In the genomic region with DNA sequence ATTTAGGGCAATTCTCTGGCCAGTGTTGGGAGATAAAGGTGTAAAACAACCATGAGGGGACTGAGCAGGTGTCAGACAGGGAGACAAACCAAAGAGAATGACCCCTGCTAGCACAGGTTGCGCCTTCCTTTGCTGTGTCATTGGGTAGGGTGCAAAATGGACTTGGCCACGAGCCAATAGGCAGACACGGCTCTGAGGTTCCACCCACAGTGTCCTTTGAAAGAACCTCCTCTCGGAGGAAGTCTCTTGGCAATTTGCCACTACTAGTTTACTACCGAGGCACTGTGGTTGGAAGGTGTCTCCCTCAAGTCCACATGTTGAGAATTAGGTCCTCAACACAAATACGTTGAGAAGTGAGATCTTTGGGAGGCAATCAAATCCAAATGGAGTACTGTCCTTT, we compare ENCODE assay signal across 9 mouse cellular contexts.
DNase-seq lines count a peak whose midpoint lies in the region; ATAC-seq and TF ChIP-seq lines count a peak whose summit lies in the region.
"Had no signal": no experiment of that assay in that cellular context is flagged by ENCODE, and none has a peak within 500 bp of the region (broad histone marks: within the 10 kb centered on the region; RNA-seq: fewer than 3 reads in every experiment).

No protein-coding gene starts in this region.

- H3K27ac ChIP-seq in limb, embryonic 14.5 days (replicated peaks; ENCODE audit: low read depth, low read length): no peak overlapping the region
- no peak overlapping the region for H3K27ac ChIP-seq in limb, embryonic 10.5 days
- H3K27ac ChIP-seq in embryonic facial prominence, embryonic 15.5 days (replicated peaks): no peak overlapping the region
- no peak overlapping the region for H3K27ac ChIP-seq in hindbrain, embryonic 14.5 days
- no peak overlapping the region for H3K27ac ChIP-seq in midbrain, embryonic 15.5 days
- H3K27ac ChIP-seq: left cerebral cortex, adult 2 months had no signal

- peaks cover 4% of the 10 kb centered on the region; the same call in 1 of the 2 replicates for H3K4me1 ChIP-seq in limb, embryonic 14.5 days (ENCODE audit: control insufficient read depth, insufficient read depth, low read length)
- H3K4me1 ChIP-seq in limb, embryonic 10.5 days: peaks cover 24% of the 10 kb centered on the region
- no peaks in the 10 kb centered on the region; the same call in 1 of the 2 replicates for H3K4me1 ChIP-seq in embryonic facial prominence, embryonic 15.5 days
- peaks cover 11% of the 10 kb centered on the region for H3K4me1 ChIP-seq in hindbrain, embryonic 14.5 days (replicated peaks; ENCODE audit: control insufficient read depth, insufficient read depth, low read length)
- H3K4me1 ChIP-seq in midbrain, embryonic 15.5 days: peaks cover 11% of the 10 kb centered on the region

- intact Hi-C loops in left cerebral cortex, postnatal 4 days (cut with DNase I): loop anchor here (10.0 kb wide), 1 partner anchor 365 kb away; a partner anchor contains a TSS

- H3K9ac ChIP-seq in limb, embryonic 14.5 days (ENCODE audit: low read depth, low read length, severe bottlenecking): no peak overlapping the region
- H3K9ac ChIP-seq in embryonic facial prominence, embryonic 15.5 days: no peak overlapping the region
- no peak overlapping the region for H3K9ac ChIP-seq in hindbrain, embryonic 14.5 days
- H3K9ac ChIP-seq in midbrain, embryonic 15.5 days: no peak overlapping the region

- WGBS in limb, embryonic 14.5 days: 32% methylated on average over 6 of the region's 6 CpGs
- WGBS in limb, embryonic 10.5 days: 70% methylated on average over 6 of the region's 6 CpGs
- 34% methylated on average over 6 of the region's 6 CpGs for WGBS in embryonic facial prominence, embryonic 15.5 days
- WGBS in large intestine, adult 2 months: 10% methylated on average over 6 of the region's 6 CpGs
- 52% methylated on average over 6 of the region's 6 CpGs for WGBS in hindbrain, embryonic 14.5 days
- 61% methylated on average over 6 of the region's 6 CpGs for WGBS in midbrain, embryonic 15.5 days

- H3K4me3 ChIP-seq in limb, embryonic 14.5 days (replicated peaks; ENCODE audit: low read length): no peak overlapping the region
- no peak overlapping the region for H3K4me3 ChIP-seq in limb, embryonic 10.5 days
- no peak overlapping the region for H3K4me3 ChIP-seq in embryonic facial prominence, embryonic 15.5 days (replicated peaks)
- H3K4me3 ChIP-seq in hindbrain, embryonic 14.5 days (replicated peaks; ENCODE audit: low read length): no peak overlapping the region
- no peak overlapping the region for H3K4me3 ChIP-seq in midbrain, embryonic 15.5 days
- H3K4me3 ChIP-seq: left cerebral cortex, adult 2 months had no signal

- H3K9me3 ChIP-seq in limb, embryonic 14.5 days (ENCODE audit: control insufficient read depth, low read length): no peaks in the 10 kb centered on the region
- H3K9me3 ChIP-seq in limb, embryonic 10.5 days (replicated peaks): no peaks in the 10 kb centered on the region
- no peaks in the 10 kb centered on the region for H3K9me3 ChIP-seq in embryonic facial prominence, embryonic 15.5 days (replicated peaks)
- no peaks in the 10 kb centered on the region for H3K9me3 ChIP-seq in hindbrain, embryonic 14.5 days (ENCODE audit: control insufficient read depth, low read length)
- H3K9me3 ChIP-seq in midbrain, embryonic 15.5 days: no peaks in the 10 kb centered on the region

- H3K27me3 ChIP-seq in limb, embryonic 14.5 days (ENCODE audit: control insufficient read depth, insufficient read depth, low read length): peaks cover 4% of the 10 kb centered on the region; the same call in 1 of the 2 replicates
- H3K27me3 ChIP-seq in limb, embryonic 10.5 days (ENCODE audit: low read depth, poor library complexity, severe bottlenecking): peaks cover 42% of the 10 kb centered on the region
- H3K27me3 ChIP-seq in embryonic facial prominence, embryonic 15.5 days: no peaks in the 10 kb centered on the region; the same call in 1 of the 2 replicates
- no peaks in the 10 kb centered on the region for H3K27me3 ChIP-seq in hindbrain, embryonic 14.5 days (ENCODE audit: control insufficient read depth, insufficient read depth, low read length)
- no peaks in the 10 kb centered on the region for H3K27me3 ChIP-seq in midbrain, embryonic 15.5 days (replicated peaks)

- no peaks in the 10 kb centered on the region for H3K36me3 ChIP-seq in limb, embryonic 14.5 days (ENCODE audit: control insufficient read depth, insufficient read depth, low read length)
- H3K36me3 ChIP-seq in limb, embryonic 10.5 days: no peaks in the 10 kb centered on the region
- H3K36me3 ChIP-seq in embryonic facial prominence, embryonic 15.5 days: no peaks in the 10 kb centered on the region
- no peaks in the 10 kb centered on the region for H3K36me3 ChIP-seq in hindbrain, embryonic 14.5 days (replicated peaks; ENCODE audit: control insufficient read depth, insufficient read depth)
- no peaks in the 10 kb centered on the region for H3K36me3 ChIP-seq in midbrain, embryonic 15.5 days (replicated peaks)

- TF ChIP-seq POLR2A in limb, embryonic 14.5 days (IDR thresholded peaks at IDR 0.05; ENCODE audit: borderline replicate concordance, extremely low read depth, insufficient read depth, insufficient read length): no peak

- no peak for ATAC-seq in limb, embryonic 14.5 days (ENCODE audit: low FRiP score, low read depth)
- peak; percentile 39; the same call in 1 of the 2 replicates for ATAC-seq in embryonic facial prominence, embryonic 15.5 days (ENCODE audit: insufficient number of reproducible peaks, low FRiP score, low TSS enrichment, low read depth)
- ATAC-seq in neutrophil, adult 5-6 weeks (ENCODE audit: extremely low read depth, insufficient number of reproducible peaks, low FRiP score, poor library complexity, severe bottlenecking): peak; percentile 37; the same call in 1 of the 2 replicates
- no peak for ATAC-seq in hindbrain, embryonic 14.5 days (ENCODE audit: low FRiP score)
- no peak for ATAC-seq in midbrain, embryonic 15.5 days (replicated peaks)

- peak; percentile 59 for DNase-seq in limb, embryonic 14.5 days (ENCODE audit: low spot score)
- DNase-seq in limb, embryonic 10.5 days (ENCODE audit: low spot score): no peak
- DNase-seq in large intestine, adult 2 months (ENCODE audit: low read depth, low spot score): peak; percentile 19
- no peak for DNase-seq in hindbrain, embryonic 14.5 days (ENCODE audit: low spot score)
- DNase-seq in left cerebral cortex, postnatal 4 days: no peak

- no peak overlapping the region for H3K4me2 ChIP-seq in limb, embryonic 14.5 days (replicated peaks; ENCODE audit: low read depth, low read length, severe bottlenecking)
- H3K4me2 ChIP-seq in embryonic facial prominence, embryonic 15.5 days (replicated peaks): no peak overlapping the region
- H3K4me2 ChIP-seq in hindbrain, embryonic 14.5 days (replicated peaks): no peak overlapping the region
- H3K4me2 ChIP-seq in midbrain, embryonic 15.5 days: no peak overlapping the region

Comparison
In these comparisons a context has a peak if more than half of its experiments do, and no peak if none do; other contexts are left out.
1. DNase-seq: peak in limb, embryonic 14.5 days (single experiment) and large intestine, adult 2 months (single experiment); none in limb, embryonic 10.5 days (single experiment), hindbrain, embryonic 14.5 days (single experiment) and left cerebral cortex, postnatal 4 days (single experiment).
2. ATAC-seq: peak in embryonic facial prominence, embryonic 15.5 days (single experiment) and neutrophil, adult 5-6 weeks (single experiment); none in limb, embryonic 14.5 days (single experiment), hindbrain, embryonic 14.5 days (single experiment) and midbrain, embryonic 15.5 days (single experiment).